Mouse (Mus musculus): Measurements from ENCODE around the gene Adam34. TPM values are rescaled to one million over a fixed set of nuclear protein-coding genes. Genes with fewer than 3 reads are reported as not detected.
"Not testable (repeated sequence)": the region's sequence is repeated elsewhere in the genome, so short reads cannot be mapped to it uniquely, and the experiment has no call there.

Gene Adam34
- polyA plus RNA-seq (2014; fragmentation: Nextera tagmentation; extraction: Ambion mirVana), result not detected in 2 replicates

- Histone ChIP-seq H3K27me3 (ENCODE audit: control insufficient read depth, insufficient read depth, low read length) (no peaks in the 10 kb centered on the region), H3K4me1 (ENCODE audit: control insufficient read depth, insufficient read depth, low read length) (no peaks in the 10 kb centered on the region), H3K9me3 (ENCODE audit: control insufficient read depth, low read depth, low read length) (no peaks in the 10 kb centered on the region), H3K4me2 (replicated peaks; ENCODE audit: low read depth, low read length) (no peak within 1 kb of the TSS), H3K36me3 (ENCODE audit: control insufficient read depth, insufficient read depth, low read length) (no peaks in the 10 kb centered on the region), H3K9ac (replicated peaks; ENCODE audit: low read depth, low read length) (no peak within 1 kb of the TSS), H3K4me3 (ENCODE audit: low read depth, low read length) (no peak within 1 kb of the TSS), H3K27ac (ENCODE audit: low read length) (no peak within 1 kb of the TSS)
- no peak for ATAC-seq (ENCODE audit: insufficient number of reproducible peaks, insufficient read depth, low FRiP score, low read depth)
Measured at GRCm38 (mm10) chr8:43709949-43710348, at the start of gene Adam34. Adam34 (minus strand) TSS chr8:43710049.

- H3K4me3 ChIP-seq (ENCODE audit: low read depth, low read length), result no peak within 1 kb of the TSS
- WGBS, result 90% methylated on average over 3 of the region's 3 CpGs
- ATAC-seq (ENCODE audit: insufficient number of reproducible peaks, insufficient read depth, low FRiP score, low read depth), result no peak
- H3K27ac ChIP-seq (ENCODE audit: low read length), result no peak within 1 kb of the TSS
- H3K4me2 ChIP-seq (replicated peaks; ENCODE audit: low read depth, low read length), result no peak within 1 kb of the TSS
- no peaks in the 10 kb centered on the region for H3K4me1 ChIP-seq (ENCODE audit: control insufficient read depth, insufficient read depth, low read length)
- no peaks in the 10 kb centered on the region for H3K27me3 ChIP-seq (ENCODE audit: control insufficient read depth, insufficient read depth, low read length)
- H3K36me3 ChIP-seq (ENCODE audit: control insufficient read depth, insufficient read depth, low read length), result no peaks in the 10 kb centered on the region
- H3K9me3 ChIP-seq (ENCODE audit: control insufficient read depth, low read depth, low read length), result no peaks in the 10 kb centered on the region
- H3K9ac ChIP-seq (replicated peaks; ENCODE audit: low read depth, low read length), result no peak within 1 kb of the TSS
Measured at GRCm38 (mm10) chr8:43627176-43627575, 82.7 kb downstream of the Adam34 start, which contains the start of gene Gm5346. Gm5346 (minus strand) TSS chr8:43627276.

GRCm38 (mm10) chr8:43616046-43616445, 93.8 kb downstream of the Adam34 start:
- ATAC-seq (ENCODE audit: insufficient number of reproducible peaks, insufficient read depth, low FRiP score, low read depth), result no peak
- Histone ChIP-seq H3K4me2 (replicated peaks; ENCODE audit: low read depth, low read length) (no peak overlapping the region), H3K9me3 (ENCODE audit: control insufficient read depth, low read depth, low read length) (no peaks in the 10 kb centered on the region), H3K27ac (ENCODE audit: low read length) (no peak overlapping the region), H3K36me3 (ENCODE audit: control insufficient read depth, insufficient read depth, low read length) (no peaks in the 10 kb centered on the region), H3K27me3 (ENCODE audit: control insufficient read depth, insufficient read depth, low read length) (no peaks in the 10 kb centered on the region), H3K4me3 (ENCODE audit: low read depth, low read length) (no peak overlapping the region), H3K9ac (replicated peaks; ENCODE audit: low read depth, low read length) (no peak overlapping the region), H3K4me1 (ENCODE audit: control insufficient read depth, insufficient read depth, low read length) (no peaks in the 10 kb centered on the region)
- WGBS, result 88% methylated on average over 1 of the region's 1 CpGs

- H3K27ac ChIP-seq (ENCODE audit: low read length); ATAC-seq (ENCODE audit: insufficient number of reproducible peaks, insufficient read depth, low FRiP score, low read depth): not testable (repeated sequence)
- 83% methylated on average over 13 of the region's 13 CpGs for WGBS
Measured at GRCm38 (mm10) chr8:43603657-43604056, 106.2 kb downstream of the Adam34 start.

GRCm38 (mm10) chr8:43603166-43603565, 106.7 kb downstream of the Adam34 start:
- H3K27ac ChIP-seq (ENCODE audit: low read length); H3K9me3 ChIP-seq (ENCODE audit: control insufficient read depth, low read depth, low read length); H3K9ac ChIP-seq (replicated peaks; ENCODE audit: low read depth, low read length); H3K4me1 ChIP-seq (ENCODE audit: control insufficient read depth, insufficient read depth, low read length); H3K4me2 ChIP-seq (replicated peaks; ENCODE audit: low read depth, low read length); ATAC-seq (ENCODE audit: insufficient number of reproducible peaks, insufficient read depth, low FRiP score, low read depth); H3K4me3 ChIP-seq (ENCODE audit: low read depth, low read length); H3K36me3 ChIP-seq (ENCODE audit: control insufficient read depth, insufficient read depth, low read length); H3K27me3 ChIP-seq (ENCODE audit: control insufficient read depth, insufficient read depth, low read length): not testable (repeated sequence)
- WGBS, result 94% methylated on average over 15 of the region's 15 CpGs

More at GRCm38 (mm10) chr8:43603657-43604056, 106.2 kb downstream of the Adam34 start:
- not testable (repeated sequence) for H3K9ac ChIP-seq (replicated peaks; ENCODE audit: low read depth, low read length); H3K4me2 ChIP-seq (replicated peaks; ENCODE audit: low read depth, low read length); H3K27me3 ChIP-seq (ENCODE audit: control insufficient read depth, insufficient read depth, low read length); H3K36me3 ChIP-seq (ENCODE audit: control insufficient read depth, insufficient read depth, low read length); H3K4me1 ChIP-seq (ENCODE audit: control insufficient read depth, insufficient read depth, low read length); H3K4me3 ChIP-seq (ENCODE audit: low read depth, low read length); H3K9me3 ChIP-seq (ENCODE audit: control insufficient read depth, low read depth, low read length)

Other genes with a start within 250 kb of the Adam34 start
- not detected in 2 replicates for gene Adam26b, start 181.9 kb downstream of the Adam34 start, polyA plus RNA-seq (2014; fragmentation: Nextera tagmentation; extraction: Ambion mirVana)
- not detected in 2 replicates for gene Adam26a, start 133.3 kb downstream of the Adam34 start, polyA plus RNA-seq (2014; fragmentation: Nextera tagmentation; extraction: Ambion mirVana)
- gene Gm5346, start 82.8 kb downstream of the Adam34 start, polyA plus RNA-seq (2014; fragmentation: Nextera tagmentation; extraction: Ambion mirVana), result not detected in 2 replicates